Mouse (Mus musculus): ENCODE measurements around the gene 4930404N11Rik.

GRCm38 (mm10) chr10:81365073-81365472 is 543 bp downstream of the 4930404N11Rik start:
- TF ChIP-seq CTCF (IDR thresholded peaks at IDR 0.05; ENCODE audit: low read depth) (no peak), EP300 (IDR thresholded peaks at IDR 0.05; ENCODE audit: low read depth) (peak; percentile 54; the same call in 1 of the 2 replicates)

Data from heart, postnatal 0 days (tissue).